Mouse (Mus musculus) embryo, embryonic 11 days (tissue): ENCODE results near the gene Gm45716.

ENCODE experiments used
- DNase-seq: peaks from one replicate; pipeline ENCODE4 v3.0.0-alpha.2; 2015

Gm45716 gene

GRCm38 (mm10) chr11:90220022-90220645 lies 32.7 kb downstream of the Gm45716 start:
- no peak for DNase-seq

DNA sequence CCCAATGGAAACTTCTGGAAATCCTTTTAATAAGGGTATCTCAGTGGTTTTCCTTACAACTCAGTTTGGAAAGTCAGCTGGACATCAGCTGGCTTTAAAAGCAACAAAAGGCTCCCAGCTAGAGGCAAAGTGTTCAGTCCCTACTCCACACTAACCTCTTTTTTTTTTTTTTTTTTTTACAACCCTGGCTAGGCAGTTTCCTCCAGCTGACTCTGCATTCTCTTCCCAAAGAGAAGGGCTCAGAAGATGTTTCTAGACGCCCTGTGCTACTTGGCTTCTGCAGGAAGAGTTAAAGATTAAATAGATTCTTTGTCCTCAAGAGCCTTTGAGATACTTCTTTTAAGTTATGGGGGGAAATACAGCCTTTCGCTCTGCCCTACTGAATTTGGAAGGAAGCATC lies 33.3 kb downstream of the Gm45716 start:
- no peak for DNase-seq

DNA sequence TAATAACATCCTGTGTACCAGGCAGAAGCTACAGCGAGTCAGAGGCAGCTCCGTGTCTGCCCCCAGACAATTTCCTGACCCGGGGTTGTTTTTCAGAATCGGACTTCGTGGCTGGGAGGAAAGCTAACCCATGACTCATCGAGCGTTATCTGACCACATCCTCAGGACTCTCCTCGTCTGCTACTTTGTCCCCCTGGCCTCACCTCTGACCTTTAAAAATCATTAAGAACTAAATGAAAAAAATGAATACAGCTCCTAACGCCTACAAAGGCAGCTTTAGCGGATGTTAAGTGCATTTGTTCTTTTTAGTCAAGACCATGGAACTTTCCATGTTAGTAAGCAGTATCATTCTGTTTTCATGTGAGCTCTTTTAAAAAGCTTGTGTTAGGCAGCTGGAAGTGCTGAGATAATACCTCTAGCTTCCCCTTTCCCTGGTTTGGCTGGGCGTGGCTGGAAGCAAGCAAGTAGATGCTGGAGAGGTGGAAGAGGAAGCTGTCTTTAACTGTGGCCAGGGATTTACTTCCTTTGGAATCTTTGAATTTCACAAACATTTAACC lies 37.5 kb downstream of the Gm45716 start:
- no peak for DNase-seq

DNA sequence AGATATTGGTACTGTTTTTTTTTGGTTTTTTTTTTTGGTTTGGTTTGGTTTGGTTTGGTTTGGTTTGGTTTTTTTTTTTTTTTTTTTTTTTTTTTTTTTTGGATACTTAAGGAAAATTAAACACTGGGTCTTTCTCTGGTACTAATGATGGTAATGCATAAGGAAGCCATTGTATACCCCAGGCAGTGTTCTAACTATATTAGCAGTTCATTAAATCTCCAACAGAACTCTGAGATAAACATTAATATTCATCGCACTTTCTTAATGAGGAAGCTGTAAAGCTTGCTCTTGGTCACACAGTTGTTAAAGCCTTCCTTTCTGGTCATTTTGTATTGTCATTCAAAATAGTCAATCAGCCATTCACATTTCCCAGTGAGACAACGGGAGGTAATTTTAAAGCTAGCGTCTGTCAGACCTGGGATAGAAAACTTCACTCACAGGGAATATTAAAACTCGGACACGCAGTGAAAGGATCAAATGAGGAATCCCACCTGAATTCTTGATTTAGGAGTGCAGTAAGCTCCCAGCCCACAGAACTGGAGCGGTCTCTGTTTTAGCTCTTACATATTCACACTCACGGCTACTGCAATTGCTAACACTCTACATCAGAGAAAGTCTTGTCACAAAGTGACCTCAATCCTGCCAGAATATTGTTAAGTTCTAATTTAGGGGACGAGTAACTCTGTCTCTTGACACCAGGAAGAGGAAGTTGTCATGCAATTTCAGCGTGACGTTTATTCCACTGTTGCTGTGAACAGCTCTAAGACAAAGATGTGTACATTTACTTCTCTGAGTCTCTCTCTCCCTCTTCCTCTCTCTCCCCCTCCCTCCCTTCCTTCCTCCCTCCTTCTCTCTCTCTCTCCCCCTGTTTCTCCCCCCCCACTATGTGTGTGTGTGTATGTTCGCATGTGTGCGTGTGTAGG lies 39.8 kb downstream of the Gm45716 start:
- DNase-seq = no peak

- no peak for DNase-seq
Measured at GRCm38 (mm10) chr11:90228251-90228949, 40.9 kb downstream of the Gm45716 start.

GRCm38 (mm10) chr11:90229800-90230199 lies 42.3 kb downstream of the Gm45716 start:
- DNase-seq = no peak

GRCm38 (mm10) chr11:90230671-90231070 lies 43.2 kb downstream of the Gm45716 start:
- no peak for DNase-seq

DNA sequence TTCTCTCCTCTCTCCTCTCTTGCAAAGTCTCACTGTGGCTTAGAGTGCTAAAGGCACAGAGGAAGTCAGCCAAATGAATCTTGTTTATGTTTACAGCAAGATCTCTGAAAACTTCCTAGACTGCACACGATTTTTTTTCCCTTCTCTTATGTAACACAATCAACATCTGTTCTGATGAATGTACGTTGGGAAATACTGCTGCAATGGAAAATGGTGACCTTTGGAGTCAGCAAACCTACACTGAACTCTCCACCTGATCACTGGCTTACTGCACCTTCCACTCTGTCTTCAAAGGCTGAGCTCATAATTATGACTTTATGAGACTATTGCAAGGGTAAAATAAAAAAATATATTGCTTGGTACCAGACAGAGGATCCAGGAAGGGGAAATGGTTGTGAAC lies 44.1 kb downstream of the Gm45716 start:
- no peak for DNase-seq

- DNase-seq = no peak
Measured at GRCm38 (mm10) chr11:90232685-90233084, 45.2 kb downstream of the Gm45716 start.

- DNase-seq = no peak
Measured at GRCm38 (mm10) chr11:90235221-90235620, 47.7 kb downstream of the Gm45716 start.

GRCm38 (mm10) chr11:90237616-90238015 lies 50.1 kb downstream of the Gm45716 start:
- DNase-seq = peak; percentile 35

- DNase-seq = no peak
Measured at GRCm38 (mm10) chr11:90238657-90239056, 51.2 kb downstream of the Gm45716 start.

DNA sequence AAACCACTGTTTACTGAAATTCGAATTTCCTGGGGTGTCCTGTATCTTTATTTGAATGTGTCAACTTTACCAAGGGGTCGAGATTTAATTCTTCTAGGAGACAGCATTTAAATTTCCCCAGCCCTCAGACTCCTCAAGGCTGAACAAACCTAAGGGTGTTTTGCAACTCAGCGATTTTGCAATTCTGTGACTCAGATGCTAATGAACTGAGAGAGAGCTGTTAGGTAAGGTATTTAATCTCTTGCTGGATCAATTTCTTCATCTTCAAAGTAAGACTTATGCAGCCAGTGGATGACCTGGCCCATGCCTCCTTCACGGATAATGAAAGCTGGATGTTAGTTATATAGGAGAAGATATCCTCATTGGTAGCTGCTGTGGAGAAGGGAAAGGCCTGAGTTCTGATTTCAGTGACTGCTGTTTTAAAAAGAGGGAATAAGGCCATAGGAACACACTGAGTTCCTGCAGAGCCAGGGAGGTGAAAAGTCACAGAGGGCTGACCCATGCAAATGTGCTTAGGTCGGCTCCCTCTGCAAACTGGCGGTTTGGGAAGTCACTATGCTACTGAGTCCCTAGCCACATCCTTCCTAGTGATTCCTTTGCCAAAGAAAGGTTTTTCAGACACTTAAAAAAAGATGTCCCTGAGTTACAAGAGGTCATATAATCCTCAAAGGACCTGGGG lies 53.3 kb downstream of the Gm45716 start:
- DNase-seq = no peak

DNA sequence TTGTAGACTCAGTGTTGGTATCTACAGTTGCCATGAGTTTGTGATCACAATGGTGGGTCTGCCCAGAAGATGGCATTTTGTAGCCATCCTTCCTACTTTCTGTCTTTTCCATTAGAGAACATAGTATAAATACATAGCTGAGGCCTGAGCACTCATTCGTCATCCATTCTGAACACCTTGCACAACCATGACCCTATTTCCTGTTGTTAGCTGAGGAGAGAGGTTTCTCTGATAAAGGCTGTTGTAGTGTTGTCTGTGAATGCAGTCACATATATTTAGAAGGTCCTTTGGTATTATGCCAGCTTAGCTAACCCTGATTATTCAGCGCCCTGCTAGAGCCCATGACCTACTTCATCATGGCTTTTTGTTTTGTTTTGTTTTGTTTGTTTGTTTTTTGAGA lies 54.4 kb downstream of the Gm45716 start:
- DNase-seq = no peak

DNA sequence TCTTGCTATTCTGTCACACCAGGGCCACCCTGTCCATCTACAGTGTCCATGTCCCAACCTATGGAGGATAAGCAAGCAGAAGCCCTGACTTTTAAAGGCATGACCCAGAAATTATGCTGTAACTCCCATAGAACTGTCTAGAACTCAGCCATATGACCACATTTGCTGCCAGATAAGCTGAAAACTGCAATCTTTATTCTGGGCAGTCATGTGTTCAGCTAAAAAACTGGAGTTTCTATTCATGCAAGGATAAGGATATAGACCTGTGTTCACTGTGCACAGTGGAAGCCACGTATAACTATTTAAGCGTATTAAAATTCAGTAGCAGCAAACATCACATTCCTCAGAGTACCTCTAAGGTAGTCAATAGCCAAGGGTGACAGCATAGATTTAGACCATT lies 55.8 kb downstream of the Gm45716 start:
- DNase-seq = no peak

GRCm38 (mm10) chr11:90245630-90246029 lies 58.1 kb downstream of the Gm45716 start:
- no peak for DNase-seq

DNA sequence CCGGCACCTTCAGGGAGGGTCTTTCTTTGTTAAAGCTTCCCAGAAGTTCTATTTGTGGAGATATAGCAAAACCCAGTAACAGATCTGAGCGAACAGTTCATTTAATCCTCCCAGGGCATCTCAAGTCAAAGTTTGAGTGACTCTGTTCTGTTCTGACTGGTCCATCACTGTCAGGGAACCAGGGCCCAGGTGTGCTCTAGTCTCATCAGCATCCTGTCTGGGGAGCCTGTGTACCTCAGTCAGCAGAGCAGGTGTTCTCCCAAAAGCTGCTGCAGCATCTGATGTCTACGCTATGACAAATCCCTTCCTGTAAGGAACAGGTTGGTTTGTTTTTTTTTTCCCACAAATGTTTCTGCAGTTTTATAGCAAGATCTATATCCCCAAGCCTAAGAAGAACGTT lies 59.2 kb downstream of the Gm45716 start:
- no peak for DNase-seq

DNA sequence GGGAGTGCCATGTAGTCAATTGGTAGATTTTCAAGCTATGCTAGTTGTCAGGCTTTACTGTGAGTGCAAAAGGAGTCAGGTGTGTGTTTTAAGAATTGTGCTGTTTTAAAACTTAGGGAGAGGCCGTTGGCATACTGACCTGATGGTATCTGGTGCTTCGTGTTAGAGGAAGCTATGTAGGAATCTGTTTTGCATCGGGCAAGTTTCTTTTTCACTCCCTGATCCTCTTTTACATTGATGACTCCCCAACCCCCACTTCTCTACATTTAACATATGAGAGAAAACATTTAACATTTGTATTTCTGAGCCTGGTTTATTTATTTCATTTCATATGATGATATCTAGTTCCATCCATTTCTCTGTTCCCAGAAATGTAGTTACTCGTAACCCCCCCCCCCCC lies 60.3 kb downstream of the Gm45716 start:
- no peak for DNase-seq

- peak; percentile 99 for DNase-seq
Measured at GRCm38 (mm10) chr11:90249025-90249650, 61.7 kb downstream of the Gm45716 start, which contains the start of gene Mmd. TSS of gene Mmd (plus strand) at chr11:90249456.

DNA sequence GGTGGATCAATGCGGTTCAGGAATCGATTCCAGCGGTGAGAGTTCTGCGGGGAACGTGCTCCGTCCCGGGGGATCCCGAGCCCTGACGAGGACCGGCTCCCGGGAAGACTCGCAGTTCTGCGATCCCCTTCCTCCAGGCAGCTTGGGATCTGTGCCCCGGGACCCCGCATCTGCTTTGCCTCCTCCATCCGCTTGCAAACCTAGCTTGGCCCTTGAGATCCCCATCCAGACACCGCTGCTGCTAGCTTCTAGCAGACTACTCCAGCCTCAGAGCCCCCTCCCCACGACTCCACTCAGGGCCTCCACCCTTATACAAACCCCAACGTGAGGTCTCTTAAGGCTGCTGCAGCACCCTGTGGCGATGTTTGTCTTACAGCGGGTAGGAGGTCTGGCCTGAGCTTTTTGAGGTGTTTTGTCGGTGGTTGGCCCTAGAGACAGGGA lies 62.2 kb downstream of the Gm45716 start:
- DNase-seq = no peak

- no peak for DNase-seq
Measured at GRCm38 (mm10) chr11:90250189-90250588, 62.7 kb downstream of the Gm45716 start.

GRCm38 (mm10) chr11:90250730-90251129 lies 63.2 kb downstream of the Gm45716 start:
- no peak for DNase-seq
